Mouse (Mus musculus) heart, adult 2 months (tissue): ENCODE measurements at regions not wholly inside any gene's neighbourhood (a gene's known extent, or its start where the extent isn't known, plus 50 kb on each side); places are given as distances from the start of the nearest gene placed in this dataset.

Experiments
- DNase-seq, 2 experiments: peaks; one replicate each; pipeline ENCODE4 v3.0.0; 2021
- H3K27ac ChIP-seq: fragments of 200-600 bp; 2 replicates; pipeline ENCODE4 v1.8.1; 2022
- H3K27me3 ChIP-seq: fragments of 200-500 bp; 2 replicates; pipeline ENCODE4 v1.6.1; 2012; ENCODE audit warnings: mild to moderate bottlenecking, low read length, inconsistent platforms, mixed read lengths; ENCODE audit not compliant: control insufficient read depth, insufficient read depth
- H3K36me3 ChIP-seq: fragments of 200-500 bp; 2 replicates; pipeline ENCODE4 v1.6.1; 2012; ENCODE audit warnings: low read length, inconsistent platforms; ENCODE audit not compliant: control insufficient read depth, insufficient read depth
- H3K4me1 ChIP-seq: fragments of 200-500 bp; 2 replicates; pipeline ENCODE4 v1.6.1; 2011; ENCODE audit warnings: low read length; ENCODE audit not compliant: control insufficient read depth, insufficient read depth
- H3K4me3 ChIP-seq: fragments of 200-600 bp; 2 replicates; pipeline ENCODE4 v1.8.1; 2022
- H3K79me2 ChIP-seq: fragments of 200-500 bp; replicated peaks from 2 replicates; pipeline ENCODE4 v1.6.1; 2012; ENCODE audit warnings: mild to moderate bottlenecking, inconsistent platforms, low read length, moderate library complexity, mixed read lengths; ENCODE audit not compliant: control insufficient read depth, insufficient read depth
- H3K9ac ChIP-seq: fragments of 200-500 bp; 2 replicates; pipeline ENCODE4 v1.6.1; 2012; ENCODE audit warnings: low read depth, mild to moderate bottlenecking, control low read depth, inconsistent platforms, low read length, mixed read lengths
- CTCF ChIP-seq: fragments of 200-600 bp; IDR thresholded peaks from 2 replicates; pipeline ENCODE4 v1.8.1; 2022; ENCODE audit warnings: antibody characterized with exemption, mild to moderate bottlenecking, moderate library complexity
- EP300 ChIP-seq: fragments of 200-500 bp; IDR thresholded peaks from 2 replicates; pipeline ENCODE4 v1.6.1; 2011; ENCODE audit warnings: low read depth, low read length, control low read depth; ENCODE audit not compliant: insufficient read depth
- POLR2A ChIP-seq: fragments of 200-500 bp; IDR thresholded peaks from 2 replicates; pipeline ENCODE4 v1.6.1; 2011; ENCODE audit warnings: mild to moderate bottlenecking, low read depth, low read length, control low read depth; ENCODE audit not compliant: insufficient read depth
- WGBS: fragments of 180-500 bp; shearing (Covaris S2); methylation state at CpG from one replicate; pipeline ENCODE4 v1.1.7; 2018; 5-methylcytosine and 5-hydroxymethylcytosine counted together
- intact Hi-C: fragments of 180-260 bp; cut with DNase I; formaldehyde crosslinking; loops from one replicate; pipeline ENCODE4 v1.15.1; 2025

DNA sequence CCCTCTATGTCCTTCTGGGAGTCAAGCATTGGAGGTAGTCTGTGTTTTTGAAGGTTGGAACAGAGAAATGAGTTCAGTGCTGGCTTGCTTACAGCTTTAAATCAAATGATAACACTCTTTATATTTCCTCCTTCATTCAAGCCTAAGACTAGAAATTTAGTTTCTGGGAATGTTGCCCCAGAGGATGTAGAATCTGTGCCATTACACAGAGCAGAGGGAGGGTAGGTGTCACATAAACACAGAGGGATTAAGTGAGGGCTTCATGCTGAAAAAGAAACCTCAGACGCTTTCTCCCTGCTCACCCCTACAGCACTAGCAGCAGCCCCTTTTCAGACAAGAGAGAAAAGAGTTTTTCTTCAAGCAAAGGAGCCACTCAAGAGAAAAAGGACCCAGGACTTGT is 232.9 kb downstream of the 9330182O14Rik start:
- H3K9ac ChIP-seq, result no peak overlapping the region
- no peaks in the 10 kb centered on the region for H3K27me3 ChIP-seq
- no peak for DNase-seq
- intact Hi-C loops, result no loop called here
- TF ChIP-seq POLR2A, result no peak
- no peak for TF ChIP-seq CTCF
- TF ChIP-seq EP300, result no peak
- H3K27ac ChIP-seq, result no peak overlapping the region
- H3K4me3 ChIP-seq, result no peak overlapping the region
- H3K36me3 ChIP-seq, result no peaks in the 10 kb centered on the region
- H3K4me1 ChIP-seq, result peaks cover 1% of the 10 kb centered on the region
- H3K79me2 ChIP-seq, result no peaks in the 10 kb centered on the region
- WGBS, result 50% methylated on average over 1 of the region's 1 CpGs

DNA sequence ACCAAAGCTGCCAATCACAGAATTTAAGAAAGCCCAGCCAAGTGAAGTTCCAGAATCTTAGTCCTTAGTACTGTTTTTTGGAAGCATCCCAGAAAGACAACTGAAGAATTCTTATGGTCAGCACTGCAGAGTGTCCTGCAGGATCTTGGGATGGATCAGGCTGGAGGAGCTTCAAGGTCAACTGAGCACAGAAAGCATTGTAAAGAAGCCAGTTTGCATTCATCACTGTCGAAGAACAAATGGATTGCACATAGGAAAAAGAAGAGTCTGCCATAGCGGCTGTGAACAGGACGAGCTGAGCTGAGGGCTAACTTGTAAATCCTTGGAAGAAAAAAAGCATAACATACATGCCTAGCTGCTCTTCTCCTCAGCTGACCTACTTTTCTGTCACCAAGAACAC is 234.6 kb downstream of the 9330182O14Rik start:
- H3K79me2 ChIP-seq, result no peaks in the 10 kb centered on the region
- no peaks in the 10 kb centered on the region; the same call in none of the 2 replicates for H3K4me1 ChIP-seq
- no peaks in the 10 kb centered on the region for H3K36me3 ChIP-seq
- TF ChIP-seq POLR2A (no peak), CTCF (no peak), EP300 (no peak)
- no peak overlapping the region for H3K9ac ChIP-seq
- H3K4me3 ChIP-seq, result no peak overlapping the region
- no peaks in the 10 kb centered on the region for H3K27me3 ChIP-seq
- intact Hi-C loops, result no loop called here
- 75% methylated on average over 3 of the region's 3 CpGs for WGBS
- no peak for DNase-seq
- no peak overlapping the region for H3K27ac ChIP-seq

DNA sequence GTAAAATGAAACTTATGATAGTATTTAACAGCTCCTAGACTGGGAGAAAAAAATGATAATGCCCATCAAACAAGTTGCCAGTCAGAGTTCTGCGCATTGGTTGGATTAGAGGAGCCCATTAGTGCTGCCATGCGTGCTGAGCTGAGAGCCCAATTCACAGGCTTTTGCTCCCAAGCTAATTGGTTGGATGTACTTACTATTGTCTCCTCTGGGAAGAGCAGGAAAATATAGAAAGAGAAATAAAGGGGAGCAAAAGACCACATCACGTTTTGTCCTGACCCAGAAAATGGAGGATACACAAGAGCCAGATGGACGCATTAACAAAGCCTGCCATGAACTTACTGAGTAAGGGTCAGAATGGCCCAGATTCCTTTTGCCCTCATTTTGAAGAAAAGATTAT is 237.3 kb downstream of the 9330182O14Rik start:
- 89% methylated on average over 4 of the region's 4 CpGs for WGBS
- Histone ChIP-seq H3K27me3 (no peaks in the 10 kb centered on the region), H3K4me3 (no peak overlapping the region), H3K4me1 (no peaks in the 10 kb centered on the region), H3K79me2 (no peaks in the 10 kb centered on the region), H3K27ac (no peak overlapping the region), H3K9ac (no peak overlapping the region), H3K36me3 (no peaks in the 10 kb centered on the region)
- no peak for DNase-seq
- intact Hi-C loops, result no loop called here
- TF ChIP-seq EP300 (no peak), POLR2A (no peak), CTCF (no peak)

DNA sequence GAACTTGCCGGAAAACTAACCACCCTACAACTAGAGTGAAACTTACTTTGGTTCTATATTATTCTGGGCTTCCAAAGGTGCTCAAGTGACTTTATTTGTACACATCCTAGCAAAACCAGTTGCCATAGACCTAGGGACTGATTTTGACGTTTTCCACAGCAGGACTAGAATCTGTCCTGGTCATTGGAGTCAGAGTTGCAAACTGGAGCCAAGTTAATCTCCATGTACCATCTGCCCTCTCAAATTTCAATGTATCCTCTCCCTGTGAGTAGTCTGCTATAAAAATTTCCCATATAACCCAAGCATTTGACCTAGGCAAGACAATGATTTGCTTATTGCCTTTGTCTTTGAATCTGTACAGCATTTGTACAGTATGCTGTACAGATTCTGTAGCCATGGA is 252.4 kb downstream of the 9330182O14Rik start:
- H3K4me1 ChIP-seq, result no peaks in the 10 kb centered on the region
- no peak overlapping the region for H3K9ac ChIP-seq
- WGBS, result 70% methylated on average over 2 of the region's 2 CpGs
- no peaks in the 10 kb centered on the region for H3K27me3 ChIP-seq
- no peaks in the 10 kb centered on the region for H3K79me2 ChIP-seq
- H3K27ac ChIP-seq, result no peak overlapping the region
- no peak overlapping the region for H3K4me3 ChIP-seq
- DNase-seq, result no peak
- H3K36me3 ChIP-seq, result no peaks in the 10 kb centered on the region
- no peak for TF ChIP-seq CTCF
- intact Hi-C loops, result no loop called here

DNA sequence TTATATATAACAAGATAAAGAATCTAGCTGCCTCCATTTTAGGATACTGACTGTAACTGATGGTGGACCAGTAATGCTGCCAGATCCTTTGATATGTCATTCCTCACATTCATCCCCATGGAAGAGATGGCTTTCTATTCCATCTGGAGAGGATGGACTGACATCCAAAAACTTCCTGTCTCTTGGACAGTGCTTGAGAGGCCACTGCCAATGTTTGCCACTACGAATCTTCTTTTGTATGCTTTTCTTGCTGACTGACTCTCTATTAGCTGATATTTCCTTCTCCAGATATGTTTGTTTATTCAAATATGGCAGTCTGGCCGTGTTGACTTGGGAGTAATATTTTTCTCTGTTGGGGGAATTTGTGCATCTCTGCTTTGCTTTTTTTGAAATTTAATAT is 253.6 kb downstream of the 9330182O14Rik start:
- WGBS, result 64% methylated on average over 2 of the region's 2 CpGs
- H3K9ac ChIP-seq, result no peak overlapping the region
- TF ChIP-seq POLR2A (no peak), EP300 (no peak), CTCF (no peak)
- intact Hi-C loops, result no loop called here
- H3K4me1 ChIP-seq, result no peaks in the 10 kb centered on the region
- H3K27me3 ChIP-seq, result no peaks in the 10 kb centered on the region
- no peak overlapping the region for H3K27ac ChIP-seq
- DNase-seq, result no peak
- no peak overlapping the region for H3K4me3 ChIP-seq
- H3K36me3 ChIP-seq, result no peaks in the 10 kb centered on the region
- no peaks in the 10 kb centered on the region for H3K79me2 ChIP-seq

- no peak for DNase-seq
- no peak overlapping the region for H3K9ac ChIP-seq
- WGBS, result 53% methylated on average over 2 of the region's 2 CpGs
- no peaks in the 10 kb centered on the region for H3K36me3 ChIP-seq
- no peak overlapping the region for H3K4me3 ChIP-seq
- H3K27ac ChIP-seq, result no peak overlapping the region
- H3K27me3 ChIP-seq, result no peaks in the 10 kb centered on the region
- no peaks in the 10 kb centered on the region for H3K4me1 ChIP-seq
- H3K79me2 ChIP-seq, result no peaks in the 10 kb centered on the region
- intact Hi-C loops, result no loop called here
- TF ChIP-seq POLR2A, result no peak
- no peak for TF ChIP-seq EP300
- no peak for TF ChIP-seq CTCF
These were observed 254.6 kb downstream of the 9330182O14Rik start for GRCm38 (mm10) chr15:40388806-40389205.

DNA sequence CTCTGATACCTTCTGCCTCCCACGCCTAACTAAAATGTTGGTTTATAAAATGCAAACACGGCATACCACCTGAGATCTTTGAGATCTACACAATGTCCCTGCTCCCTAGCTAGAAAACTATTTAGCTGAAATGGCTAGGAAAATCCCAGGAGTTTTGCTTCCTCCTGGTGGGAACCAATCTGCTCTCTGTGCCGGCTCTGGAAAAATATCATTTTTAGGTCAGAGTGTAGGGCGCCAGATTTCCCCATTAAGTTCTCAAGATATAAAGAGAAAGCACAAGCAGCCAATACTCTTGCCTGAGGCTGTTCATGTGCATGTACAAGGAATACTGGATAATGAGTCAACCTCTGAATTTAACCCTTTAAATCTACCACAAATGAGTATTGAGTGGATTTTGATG is 301.0 kb downstream of the 9330182O14Rik start:
- intact Hi-C loops, result loop anchor here (1.0 kb wide), 1 partner anchor 9 kb away; no protein-coding TSS in a partner anchor
- Histone ChIP-seq H3K9ac (no peak overlapping the region), H3K27me3 (no peaks in the 10 kb centered on the region), H3K36me3 (no peaks in the 10 kb centered on the region), H3K79me2 (no peaks in the 10 kb centered on the region), H3K4me1 (no peaks in the 10 kb centered on the region), H3K27ac (no peak overlapping the region), H3K4me3 (no peak overlapping the region)
- TF ChIP-seq EP300 (no peak), CTCF (no peak), POLR2A (no peak)
- WGBS, result 85% methylated on average over 4 of the region's 4 CpGs
- DNase-seq, result no peak
